Mouse (Mus musculus): Measurements from ENCODE around the gene Slc29a1. TPM values are rescaled to one million over a fixed set of nuclear protein-coding genes. Genes with fewer than 3 reads are reported as not detected.

The Slc29a1 gene
- polyA plus RNA-seq, 1 experiment from 2014 or later, result 42.8 TPM

- H3K4me3 ChIP-seq (replicated peaks), result peak overlapping the region; percentile 11; the same call in 1 of the 2 replicates
- H3K4me1 ChIP-seq, result peaks cover 42% of the 10 kb centered on the region
- H3K4me2 ChIP-seq, result peak overlapping the region; percentile 39
- peaks cover 44% of the 10 kb centered on the region for H3K27me3 ChIP-seq (replicated peaks)
- no peak overlapping the region for H3K27ac ChIP-seq (replicated peaks)
- ATAC-seq (ENCODE audit: low FRiP score), result no peak
- H3K9me3 ChIP-seq (replicated peaks), result no peaks in the 10 kb centered on the region
- H3K9ac ChIP-seq (replicated peaks), result no peak overlapping the region
- H3K36me3 ChIP-seq, result peaks cover 18% of the 10 kb centered on the region
- 6% methylated on average over 45 of the region's 46 CpGs for WGBS
These were observed 54.5 kb downstream of the Slc29a1 start for GRCm38 (mm10) chr17:45544873-45545277.

- H3K9ac ChIP-seq (replicated peaks), result no peak overlapping the region
These were observed 55.2 kb downstream of the Slc29a1 start for GRCm38 (mm10) chr17:45544001-45544872.

GRCm38 (mm10) chr17:45543115-45543514 lies 56.3 kb downstream of the Slc29a1 start:
- no peak overlapping the region for H3K27ac ChIP-seq (replicated peaks)
- H3K9ac ChIP-seq (replicated peaks), result no peak overlapping the region
- peaks cover 35% of the 10 kb centered on the region for H3K4me1 ChIP-seq
- no peak for ATAC-seq (ENCODE audit: low FRiP score)
- H3K4me2 ChIP-seq, result no peak overlapping the region
- WGBS, result 55% methylated on average over 1 of the region's 1 CpGs
- H3K27me3 ChIP-seq (replicated peaks), result peaks cover 53% of the 10 kb centered on the region
- H3K4me3 ChIP-seq (replicated peaks), result no peak overlapping the region
- H3K36me3 ChIP-seq, result peaks cover 18% of the 10 kb centered on the region
- no peaks in the 10 kb centered on the region for H3K9me3 ChIP-seq (replicated peaks)

More at GRCm38 (mm10) chr17:45544001-45544872, 55.2 kb downstream of the Slc29a1 start:
- Histone ChIP-seq H3K27ac (replicated peaks) (no peak overlapping the region), H3K27me3 (replicated peaks) (peaks cover 49% of the 10 kb centered on the region), H3K4me3 (replicated peaks) (peak overlapping the region; percentile 11; the same call in 1 of the 2 replicates), H3K4me1 (peaks cover 39% of the 10 kb centered on the region), H3K36me3 (peaks cover 18% of the 10 kb centered on the region), H3K4me2 (peak overlapping the region; percentile 39), H3K9me3 (replicated peaks) (no peaks in the 10 kb centered on the region)
- no peak for ATAC-seq (ENCODE audit: low FRiP score)
- WGBS, result 13% methylated on average over 24 of the region's 24 CpGs

- Histone ChIP-seq H3K9ac (replicated peaks) (no peak overlapping the region), H3K4me1 (peaks cover 31% of the 10 kb centered on the region), H3K9me3 (replicated peaks) (no peaks in the 10 kb centered on the region), H3K27me3 (replicated peaks) (peaks cover 52% of the 10 kb centered on the region), H3K4me2 (no peak overlapping the region), H3K4me3 (replicated peaks) (no peak overlapping the region), H3K27ac (replicated peaks) (no peak overlapping the region), H3K36me3 (peaks cover 18% of the 10 kb centered on the region)
- 74% methylated on average over 2 of the region's 2 CpGs for WGBS
- ATAC-seq (ENCODE audit: low FRiP score), result no peak
These were observed 56.7 kb downstream of the Slc29a1 start for GRCm38 (mm10) chr17:45542705-45543104.

GRCm38 (mm10) chr17:45542129-45542528 lies 57.3 kb downstream of the Slc29a1 start:
- H3K27me3 ChIP-seq (replicated peaks), result peaks cover 49% of the 10 kb centered on the region
- WGBS, result 33% methylated on average over 6 of the region's 6 CpGs

GRCm38 (mm10) chr17:45539664-45540063 lies 59.7 kb downstream of the Slc29a1 start:
- no peak for ATAC-seq (ENCODE audit: low FRiP score)
- Histone ChIP-seq H3K4me2 (no peak overlapping the region), H3K27me3 (replicated peaks) (peaks cover 45% of the 10 kb centered on the region), H3K9me3 (replicated peaks) (no peaks in the 10 kb centered on the region), H3K4me1 (peaks cover 10% of the 10 kb centered on the region), H3K27ac (replicated peaks) (no peak overlapping the region), H3K4me3 (replicated peaks) (no peak overlapping the region), H3K9ac (replicated peaks) (no peak overlapping the region), H3K36me3 (peaks cover 8% of the 10 kb centered on the region)
- 80% methylated on average over 21 of the region's 21 CpGs for WGBS

More at GRCm38 (mm10) chr17:45542129-45542528, 57.3 kb downstream of the Slc29a1 start:
- Histone ChIP-seq H3K4me3 (replicated peaks) (no peak overlapping the region), H3K9me3 (replicated peaks) (no peaks in the 10 kb centered on the region), H3K4me2 (no peak overlapping the region), H3K27ac (replicated peaks) (no peak overlapping the region), H3K36me3 (peaks cover 18% of the 10 kb centered on the region), H3K4me1 (peaks cover 25% of the 10 kb centered on the region), H3K9ac (replicated peaks) (no peak overlapping the region)
- ATAC-seq (ENCODE audit: low FRiP score), result no peak

GRCm38 (mm10) chr17:45538394-45538793 lies 61.0 kb downstream of the Slc29a1 start:
- no peak overlapping the region for H3K9ac ChIP-seq (replicated peaks)
- 67% methylated on average over 4 of the region's 4 CpGs for WGBS
- no peak overlapping the region for H3K4me3 ChIP-seq (replicated peaks)
- peaks cover 45% of the 10 kb centered on the region for H3K27me3 ChIP-seq (replicated peaks)
- ATAC-seq (ENCODE audit: low FRiP score), result no peak
- H3K4me1 ChIP-seq, result no peaks in the 10 kb centered on the region
- H3K27ac ChIP-seq (replicated peaks), result no peak overlapping the region
- H3K4me2 ChIP-seq, result no peak overlapping the region
- H3K9me3 ChIP-seq (replicated peaks), result no peaks in the 10 kb centered on the region
- H3K36me3 ChIP-seq, result no peaks in the 10 kb centered on the region

- Histone ChIP-seq H3K4me1 (no peaks in the 10 kb centered on the region), H3K9ac (replicated peaks) (no peak overlapping the region), H3K27ac (replicated peaks) (no peak overlapping the region), H3K4me3 (replicated peaks) (no peak overlapping the region), H3K36me3 (no peaks in the 10 kb centered on the region), H3K4me2 (no peak overlapping the region), H3K27me3 (replicated peaks) (peaks cover 56% of the 10 kb centered on the region), H3K9me3 (replicated peaks) (no peaks in the 10 kb centered on the region)
- WGBS, result 18% methylated on average over 5 of the region's 5 CpGs
- no peak for ATAC-seq (ENCODE audit: low FRiP score)
These were observed 63.1 kb downstream of the Slc29a1 start for GRCm38 (mm10) chr17:45536264-45536663.

Other genes starting within 250 kb of the Slc29a1 start
- gene Cdc5l, start 165.9 kb downstream of the Slc29a1 start, polyA plus RNA-seq (2015; fragmentation: Nextera tagmentation; extraction: Ambion mirVana), result 57.1 and 62.0 TPM in 2 replicates
- gene Spats1, start 124.2 kb downstream of the Slc29a1 start, polyA plus RNA-seq (2015; fragmentation: Nextera tagmentation; extraction: Ambion mirVana), result 2.1 and 2.9 TPM in 2 replicates
- gene Aars2, start 92.8 kb downstream of the Slc29a1 start, polyA plus RNA-seq (2015; fragmentation: Nextera tagmentation; extraction: Ambion mirVana), result 18.0 and 19.4 TPM in 2 replicates
- 2.9 and 3.6 TPM in 2 replicates for gene Tcte1, start 76.2 kb downstream of the Slc29a1 start, polyA plus RNA-seq (2015; fragmentation: Nextera tagmentation; extraction: Ambion mirVana)
- 21.2 and 25.6 TPM in 2 replicates for gene Tmem151b, start 49.9 kb downstream of the Slc29a1 start, polyA plus RNA-seq (2015; fragmentation: Nextera tagmentation; extraction: Ambion mirVana)
- 4.8 and 10.1 TPM in 2 replicates for gene Nfkbie, start 43.9 kb downstream of the Slc29a1 start, polyA plus RNA-seq (2015; fragmentation: Nextera tagmentation; extraction: Ambion mirVana)
- gene Slc35b2, start 35.7 kb downstream of the Slc29a1 start, polyA plus RNA-seq (2015; fragmentation: Nextera tagmentation; extraction: Ambion mirVana), result 86.3 and 99.5 TPM in 2 replicates
- 1,466 and 1,575 TPM in 2 replicates for gene Hsp90ab1, start 26.3 kb downstream of the Slc29a1 start, polyA plus RNA-seq (2015; fragmentation: Nextera tagmentation; extraction: Ambion mirVana)
- 1.5 and 1.6 TPM in 2 replicates for gene Mymx, start 2.5 kb upstream of the Slc29a1 start, polyA plus RNA-seq (2015; fragmentation: Nextera tagmentation; extraction: Ambion mirVana)
- gene Capn11, start 59.7 kb upstream of the Slc29a1 start, polyA plus RNA-seq (2015; fragmentation: Nextera tagmentation; extraction: Ambion mirVana), result 0.77 and 1.2 TPM in 2 replicates
- 129 and 132 TPM in 2 replicates for gene Mrpl14, start 86.7 kb upstream of the Slc29a1 start, polyA plus RNA-seq (2015; fragmentation: Nextera tagmentation; extraction: Ambion mirVana)
- gene Tmem63b, start 87.3 kb upstream of the Slc29a1 start, polyA plus RNA-seq (2015; fragmentation: Nextera tagmentation; extraction: Ambion mirVana), result 123 and 145 TPM in 2 replicates
- 0.40 TPM in 1 of 2 replicates, not detected in the other for gene 1600014C23Rik, start 134.2 kb upstream of the Slc29a1 start, polyA plus RNA-seq (2015; fragmentation: Nextera tagmentation; extraction: Ambion mirVana)